Mouse (Mus musculus) midbrain, embryonic 16.5 days (tissue): ENCODE data around the gene Olfr145. TPM values are rescaled to one million over a fixed set of nuclear protein-coding genes. Genes with fewer than 3 reads are reported as not detected.

Experiments used
- ATAC-seq: fragments of 200-750 bp; cut with Nextera tagmentation; 2 replicates; pipeline ENCODE4 v1.8.0; 2017; ENCODE audit warnings: moderate TSS enrichment
- H3K27ac ChIP-seq: fragments of 300-500 bp; sonication (generic); 2 replicates; pipeline ENCODE4 v1.5.1; 2014; ENCODE audit warnings: mild to moderate bottlenecking, low read length, mixed read lengths
- H3K27me3 ChIP-seq: fragments of 300-500 bp; sonication (generic); 2 replicates; pipeline ENCODE4 v1.6.1; 2014; ENCODE audit warnings: low read depth, low read length, mixed read lengths; ENCODE audit not compliant: control insufficient read depth, insufficient read depth
- H3K36me3 ChIP-seq: fragments of 300-500 bp; sonication (generic); 2 replicates; pipeline ENCODE4 v1.6.1; 2014; ENCODE audit warnings: mild to moderate bottlenecking, low read length, moderate library complexity, mixed read lengths; ENCODE audit not compliant: control insufficient read depth, insufficient read depth
- H3K4me1 ChIP-seq: fragments of 300-500 bp; sonication (generic); 2 replicates; pipeline ENCODE4 v1.6.1; 2014; ENCODE audit warnings: mild to moderate bottlenecking, low read length, mixed read lengths; ENCODE audit not compliant: control insufficient read depth, insufficient read depth
- H3K4me2 ChIP-seq: fragments of 300-500 bp; sonication (generic); 2 replicates; pipeline ENCODE4 v1.6.1; 2014; ENCODE audit warnings: mild to moderate bottlenecking, low read length, mixed read lengths
- H3K4me3 ChIP-seq: fragments of 300-500 bp; sonication (generic); 2 replicates; pipeline ENCODE4 v1.5.1; 2014; ENCODE audit warnings: low read depth, mild to moderate bottlenecking, low read length, moderate library complexity, mixed read lengths
- H3K9ac ChIP-seq: fragments of 300-500 bp; sonication (generic); 2 replicates; pipeline ENCODE4 v1.6.1; 2014; ENCODE audit warnings: low read depth, low read length, mixed read lengths
- H3K9me3 ChIP-seq: fragments of 300-500 bp; sonication (generic); replicated peaks from 2 replicates; pipeline ENCODE4 v1.6.1; 2014; ENCODE audit warnings: mild to moderate bottlenecking, low read length, mixed read lengths; ENCODE audit not compliant: control insufficient read depth, poor library complexity, severe bottlenecking
- WGBS: fragments of 180-500 bp; shearing (Covaris S2); extraction: QIAGEN DNeasy Blood & Tissue Kit; methylation state at CpG from one replicate; pipeline ENCODE4 v1.1.7; 2014; 5-methylcytosine and 5-hydroxymethylcytosine counted together
- polyA plus RNA-seq: library from polyadenylated mRNA; unstranded; fragments of >200 nt; fragmentation: Nextera tagmentation; extraction: Ambion mirVana; gene quantifications from 2 replicates; pipeline ENCODE4 v1.2.1, GENCODE M21; 2015

Olfr145 gene
- polyA plus RNA-seq, 1 experiment from 2014 or later: not detected

DNA sequence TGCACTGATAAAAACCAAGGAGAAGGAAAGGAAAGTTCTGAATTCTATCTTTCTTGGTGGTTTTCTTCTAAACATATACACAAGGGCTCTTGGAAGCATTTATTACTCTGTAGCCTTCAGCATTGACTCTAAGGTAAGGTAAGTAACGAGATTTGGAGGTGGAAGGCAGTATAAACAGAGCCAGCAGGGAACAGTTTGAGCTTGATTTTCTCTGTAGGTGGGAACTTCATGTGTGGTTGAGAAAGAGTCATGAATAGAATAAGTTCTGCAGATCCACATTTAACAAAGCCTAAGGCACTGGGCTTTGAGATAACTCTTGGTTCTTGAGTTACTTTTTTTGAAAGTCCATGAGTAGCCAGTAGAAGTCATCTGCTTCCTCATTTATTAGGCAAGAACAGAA, 21.5 kb downstream of the Olfr145 start:
- no peak overlapping the region for H3K9ac ChIP-seq
- no peaks in the 10 kb centered on the region for H3K4me1 ChIP-seq
- ATAC-seq: no peak
- H3K36me3 ChIP-seq: no peaks in the 10 kb centered on the region
- no peak overlapping the region for H3K4me2 ChIP-seq
- 73% methylated on average over 1 of the region's 1 CpGs for WGBS
- H3K4me3 ChIP-seq: no peak overlapping the region
- H3K27me3 ChIP-seq: no peaks in the 10 kb centered on the region
- no peak overlapping the region for H3K27ac ChIP-seq
- no peaks in the 10 kb centered on the region for H3K9me3 ChIP-seq

DNA sequence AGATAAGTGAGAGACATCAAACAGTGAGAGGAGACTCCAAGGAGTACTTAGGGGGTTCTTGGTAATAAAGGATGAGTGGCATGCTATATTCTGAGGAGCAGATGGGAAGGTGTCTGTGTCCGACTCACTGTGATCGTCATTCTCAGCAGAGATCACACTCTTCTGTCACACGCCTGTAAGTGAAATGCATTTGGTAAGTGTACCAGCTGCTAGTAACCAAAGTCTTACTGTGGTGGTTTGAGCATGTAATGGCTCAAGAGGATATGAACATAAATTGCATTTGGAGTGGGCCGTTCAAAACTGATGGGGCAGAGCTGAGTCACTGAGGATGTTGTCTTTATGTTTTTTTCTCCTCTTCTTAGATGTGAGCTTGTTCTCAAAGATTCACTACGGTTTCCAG, 27.7 kb downstream of the Olfr145 start:
- 89% methylated on average over 5 of the region's 5 CpGs for WGBS
- H3K27me3 ChIP-seq: no peaks in the 10 kb centered on the region

GRCm38 (mm10) chr9:37925445-37925844, 28.9 kb downstream of the Olfr145 start:
- no peak for ATAC-seq
- H3K27me3 ChIP-seq: no peaks in the 10 kb centered on the region

More for the DNA sequence above, 27.7 kb downstream of the Olfr145 start:
- Histone ChIP-seq H3K4me3 (no peak overlapping the region), H3K4me1 (no peaks in the 10 kb centered on the region), H3K36me3 (no peaks in the 10 kb centered on the region), H3K9me3 (no peaks in the 10 kb centered on the region), H3K9ac (no peak overlapping the region), H3K27ac (no peak overlapping the region), H3K4me2 (no peak overlapping the region)
- ATAC-seq: no peak

GRCm38 (mm10) chr9:37926019-37927013, 29.8 kb downstream of the Olfr145 start:
- H3K9me3 ChIP-seq: no peaks in the 10 kb centered on the region
- H3K27ac ChIP-seq: no peak overlapping the region
- H3K27me3 ChIP-seq: no peaks in the 10 kb centered on the region
- H3K4me2 ChIP-seq: no peak overlapping the region
- no peaks in the 10 kb centered on the region for H3K4me1 ChIP-seq
- H3K9ac ChIP-seq: no peak overlapping the region
- H3K36me3 ChIP-seq: no peaks in the 10 kb centered on the region
- 69% methylated on average over 3 of the region's 3 CpGs for WGBS
- ATAC-seq: no peak
- no peak overlapping the region for H3K4me3 ChIP-seq

More at GRCm38 (mm10) chr9:37925445-37925844, 28.9 kb downstream of the Olfr145 start:
- Histone ChIP-seq H3K36me3 (no peaks in the 10 kb centered on the region), H3K9me3 (no peaks in the 10 kb centered on the region), H3K4me2 (no peak overlapping the region), H3K4me1 (no peaks in the 10 kb centered on the region), H3K4me3 (no peak overlapping the region), H3K27ac (no peak overlapping the region), H3K9ac (no peak overlapping the region)
- WGBS: 67% methylated on average over 2 of the region's 2 CpGs

GRCm38 (mm10) chr9:37932519-37932918, 36.0 kb downstream of the Olfr145 start:
- Histone ChIP-seq H3K4me3 (no peak overlapping the region), H3K4me2 (no peak overlapping the region), H3K27ac (no peak overlapping the region), H3K9ac (no peak overlapping the region), H3K27me3 (no peaks in the 10 kb centered on the region), H3K36me3 (no peaks in the 10 kb centered on the region), H3K9me3 (no peaks in the 10 kb centered on the region), H3K4me1 (no peaks in the 10 kb centered on the region)
- ATAC-seq: peak; percentile 92
- WGBS: 7% methylated on average over 11 of the region's 11 CpGs

- no peaks in the 10 kb centered on the region for H3K4me1 ChIP-seq
- H3K9me3 ChIP-seq: no peaks in the 10 kb centered on the region
These were observed 37.6 kb downstream of the Olfr145 start for GRCm38 (mm10) chr9:37934146-37934545.

GRCm38 (mm10) chr9:37941167-37941566, 44.6 kb downstream of the Olfr145 start:
- 98% methylated on average over 2 of the region's 2 CpGs for WGBS
- Histone ChIP-seq H3K4me2 (no peak overlapping the region), H3K4me1 (no peaks in the 10 kb centered on the region), H3K36me3 (no peaks in the 10 kb centered on the region), H3K27ac (no peak overlapping the region), H3K9ac (no peak overlapping the region), H3K9me3 (no peaks in the 10 kb centered on the region), H3K4me3 (no peak overlapping the region), H3K27me3 (no peaks in the 10 kb centered on the region)
- ATAC-seq: no peak

More at GRCm38 (mm10) chr9:37934146-37934545, 37.6 kb downstream of the Olfr145 start:
- Histone ChIP-seq H3K9ac (no peak overlapping the region), H3K36me3 (no peaks in the 10 kb centered on the region), H3K27ac (no peak overlapping the region), H3K4me3 (no peak overlapping the region), H3K27me3 (no peaks in the 10 kb centered on the region), H3K4me2 (no peak overlapping the region)
- ATAC-seq: no peak

Other genes with a start within 250 kb of the Olfr145 start
- 92.3 and 98.7 TPM in 2 replicates for gene Tbrg1, start 239.4 kb upstream of the Olfr145 start, polyA plus RNA-seq
- 0.14 and 0.43 TPM in 2 replicates for gene Panx3, start 227.5 kb upstream of the Olfr145 start, polyA plus RNA-seq
- gene Olfr160, start 180.5 kb upstream of the Olfr145 start, polyA plus RNA-seq: not detected in 2 replicates
- gene Olfr874, start 151.6 kb upstream of the Olfr145 start, polyA plus RNA-seq: not detected in 2 replicates
- gene Olfr875, start 124.9 kb upstream of the Olfr145 start, polyA plus RNA-seq: not detected in 2 replicates
- not detected in 2 replicates for gene Olfr876, start 93.7 kb upstream of the Olfr145 start, polyA plus RNA-seq
- gene Olfr877, start 42.5 kb upstream of the Olfr145 start, polyA plus RNA-seq: not detected in 2 replicates
- gene Olfr878, start 21.1 kb downstream of the Olfr145 start, polyA plus RNA-seq: not detected in 2 replicates
- not detected in 2 replicates for gene Olfr881, start 95.1 kb downstream of the Olfr145 start, polyA plus RNA-seq
- not detected in 2 replicates for gene Olfr883, start 129.1 kb downstream of the Olfr145 start, polyA plus RNA-seq
- gene Olfr884, start 149.8 kb downstream of the Olfr145 start, polyA plus RNA-seq: not detected in 2 replicates
- gene Olfr885, start 164.6 kb downstream of the Olfr145 start, polyA plus RNA-seq: not detected in 2 replicates
- not detected in 2 replicates for gene Olfr887, start 187.3 kb downstream of the Olfr145 start, polyA plus RNA-seq
- not detected in 2 replicates for gene Olfr888, start 211.4 kb downstream of the Olfr145 start, polyA plus RNA-seq
- gene Olfr889, start 218.5 kb downstream of the Olfr145 start, polyA plus RNA-seq: 0.03 and 0.07 TPM in 2 replicates
- gene Olfr890, start 245.8 kb downstream of the Olfr145 start, polyA plus RNA-seq: not detected in 2 replicates